8 mouse cellular contexts compared by ENCODE assay signal in the genomic region with DNA sequence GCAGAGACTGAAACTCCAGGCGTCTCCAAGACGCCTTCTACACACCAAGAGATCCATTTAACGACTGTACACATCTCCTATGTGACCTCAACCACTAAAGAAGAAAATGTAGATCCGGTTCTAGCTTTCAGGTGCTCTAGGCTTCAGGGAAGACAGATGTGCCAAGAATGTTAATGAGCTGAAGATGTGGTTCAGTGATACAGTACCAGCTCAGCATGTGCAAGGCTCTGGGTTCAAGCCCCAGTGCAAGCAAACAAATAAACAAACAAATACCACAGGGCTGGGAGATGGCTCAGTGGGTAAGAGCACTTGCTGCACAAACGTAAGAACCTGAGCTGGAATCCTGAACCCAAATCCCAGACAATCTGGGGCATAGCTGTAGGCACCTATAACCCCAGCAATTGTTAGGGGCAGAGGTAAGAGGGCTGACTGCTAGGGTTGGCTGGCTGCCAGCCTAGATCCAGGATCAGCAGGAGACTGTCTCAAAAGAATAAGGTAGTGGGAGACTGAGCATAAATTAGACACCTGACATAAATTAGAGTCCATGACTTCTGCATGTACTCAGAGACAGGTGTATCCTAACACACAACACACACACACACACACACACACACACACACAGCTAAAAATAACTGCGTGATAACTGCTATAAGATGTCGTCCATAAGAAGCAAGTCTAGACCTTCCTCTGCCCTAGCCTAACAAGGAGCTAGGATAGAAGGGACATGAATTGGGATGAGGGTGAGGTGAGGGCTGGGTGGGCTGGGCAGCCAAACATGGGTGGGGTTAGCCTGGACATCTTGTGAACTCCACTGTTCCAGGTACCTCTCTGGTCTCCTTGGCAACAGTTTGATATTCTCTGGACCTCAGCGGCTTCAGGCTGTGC.
DNase-seq lines count a peak whose midpoint lies in the region; ATAC-seq and TF ChIP-seq lines count a peak whose summit lies in the region.

No protein-coding gene starts in this region.

- ATAC-seq in lung, embryonic 15.5 days (ENCODE audit: borderline replicate concordance, extremely low read depth, low FRiP score, low TSS enrichment): no peak
- ATAC-seq in forebrain, embryonic 14.5 days: peak; percentile 19; the same call in 1 of the 2 replicates
- ATAC-seq in limb, embryonic 14.5 days (ENCODE audit: low FRiP score, low read depth): no peak
- 0 out of 2 replicates have a peak, but pooled peaks have one; percentile 5 for ATAC-seq in stomach, embryonic 15.5 days (ENCODE audit: insufficient read depth, low FRiP score, low read depth)

- H3K36me3 ChIP-seq in lung, embryonic 15.5 days: no peaks in the 10 kb centered on the region
- no peaks in the 10 kb centered on the region for H3K36me3 ChIP-seq in forebrain, embryonic 14.5 days (ENCODE audit: control insufficient read depth, insufficient read depth, low read length)
- no peaks in the 10 kb centered on the region for H3K36me3 ChIP-seq in limb, embryonic 14.5 days (ENCODE audit: control insufficient read depth, insufficient read depth, low read length)
- no peaks in the 10 kb centered on the region for H3K36me3 ChIP-seq in stomach, embryonic 15.5 days

- peak overlapping the region; percentile 86 for H3K27ac ChIP-seq in lung, embryonic 15.5 days
- H3K27ac ChIP-seq in forebrain, embryonic 14.5 days (ENCODE audit: low read depth, low read length): peak overlapping the region; percentile 90
- H3K27ac ChIP-seq in limb, embryonic 14.5 days (replicated peaks; ENCODE audit: low read depth, low read length): 0 out of 2 replicates have a peak overlapping the region, but pooled peaks have one; percentile 55
- H3K27ac ChIP-seq in stomach, embryonic 15.5 days: peak overlapping the region; percentile 78

- H3K4me2 ChIP-seq in lung, embryonic 15.5 days: peak overlapping the region; percentile 39
- H3K4me2 ChIP-seq in forebrain, embryonic 14.5 days (ENCODE audit: low read length): peak overlapping the region; percentile 28; the same call in 1 of the 2 replicates
- peak overlapping the region; percentile 25; the same call in 1 of the 2 replicates for H3K4me2 ChIP-seq in limb, embryonic 14.5 days (replicated peaks; ENCODE audit: low read depth, low read length, severe bottlenecking)
- H3K4me2 ChIP-seq in stomach, embryonic 15.5 days: peak overlapping the region; percentile 41; the same call in 1 of the 2 replicates

- H3K27me3 ChIP-seq in lung, embryonic 15.5 days: no peaks in the 10 kb centered on the region
- H3K27me3 ChIP-seq in forebrain, embryonic 14.5 days (replicated peaks; ENCODE audit: control insufficient read depth, insufficient read depth, low read length): no peaks in the 10 kb centered on the region
- H3K27me3 ChIP-seq in limb, embryonic 14.5 days (ENCODE audit: control insufficient read depth, insufficient read depth, low read length): no peaks in the 10 kb centered on the region
- H3K27me3 ChIP-seq in stomach, embryonic 15.5 days (replicated peaks): no peaks in the 10 kb centered on the region

- peaks cover 49% of the 10 kb centered on the region for H3K4me1 ChIP-seq in lung, embryonic 15.5 days
- peaks cover 29% of the 10 kb centered on the region for H3K4me1 ChIP-seq in forebrain, embryonic 14.5 days (ENCODE audit: control insufficient read depth, insufficient read depth, low read length)
- peaks cover 14% of the 10 kb centered on the region for H3K4me1 ChIP-seq in limb, embryonic 14.5 days (ENCODE audit: control insufficient read depth, insufficient read depth, low read length)
- peaks cover 27% of the 10 kb centered on the region for H3K4me1 ChIP-seq in stomach, embryonic 15.5 days

- 53% methylated on average over 8 of the region's 8 CpGs for WGBS in lung, embryonic 15.5 days
- 69% methylated on average over 8 of the region's 8 CpGs for WGBS in forebrain, embryonic 14.5 days
- 53% methylated on average over 8 of the region's 8 CpGs for WGBS in limb, embryonic 14.5 days
- 61% methylated on average over 8 of the region's 8 CpGs for WGBS in stomach, embryonic 15.5 days

- no peak overlapping the region for H3K4me3 ChIP-seq in lung, embryonic 15.5 days
- H3K4me3 ChIP-seq in forebrain, embryonic 14.5 days (ENCODE audit: low read depth, low read length): no peak overlapping the region
- H3K4me3 ChIP-seq in limb, embryonic 14.5 days (replicated peaks; ENCODE audit: low read length): no peak overlapping the region
- H3K4me3 ChIP-seq in stomach, embryonic 15.5 days (replicated peaks): no peak overlapping the region

- TF ChIP-seq POLR2A in limb, embryonic 14.5 days (IDR thresholded peaks at IDR 0.05; ENCODE audit: borderline replicate concordance, extremely low read depth, insufficient read depth, insufficient read length): no peak

- no peak for DNase-seq in lung, adult 18-20 months
- peak; percentile 26 for DNase-seq in forebrain, embryonic 14.5 days (ENCODE audit: low spot score)
- no peak for DNase-seq in limb, embryonic 14.5 days (ENCODE audit: low spot score)
- DNase-seq in frontal cortex, postnatal 36 days (ENCODE audit: low spot score in 2 of 2): no peak
- DNase-seq in layer of hippocampus, postnatal 36 days: no peak
- DNase-seq in urinary bladder, postnatal 4 days (ENCODE audit: low spot score in 2 of 2): no peak

- H3K9ac ChIP-seq in lung, embryonic 15.5 days: no peak overlapping the region
- peak overlapping the region; percentile 37; the same call in 1 of the 2 replicates for H3K9ac ChIP-seq in forebrain, embryonic 14.5 days (ENCODE audit: low read length)
- 0 out of 2 replicates have a peak overlapping the region, but pooled peaks have one; percentile 5 for H3K9ac ChIP-seq in limb, embryonic 14.5 days (ENCODE audit: low read depth, low read length, severe bottlenecking)
- H3K9ac ChIP-seq in stomach, embryonic 15.5 days: no peak overlapping the region

- H3K9me3 ChIP-seq in lung, embryonic 15.5 days: no peaks in the 10 kb centered on the region
- H3K9me3 ChIP-seq in forebrain, embryonic 14.5 days (replicated peaks; ENCODE audit: control insufficient read depth, low read length): no peaks in the 10 kb centered on the region
- no peaks in the 10 kb centered on the region for H3K9me3 ChIP-seq in limb, embryonic 14.5 days (ENCODE audit: control insufficient read depth, low read length)
- no peaks in the 10 kb centered on the region for H3K9me3 ChIP-seq in stomach, embryonic 15.5 days

Comparison
In these comparisons a context has a peak if more than half of its experiments do, and no peak if none do; other contexts are left out.
1. ATAC-seq: peak in forebrain, embryonic 14.5 days (single experiment) and stomach, embryonic 15.5 days (single experiment); none in lung, embryonic 15.5 days (single experiment) and limb, embryonic 14.5 days (single experiment).
2. H3K9ac ChIP-seq: peak in forebrain, embryonic 14.5 days (single experiment) and limb, embryonic 14.5 days (single experiment); none in lung, embryonic 15.5 days (single experiment) and stomach, embryonic 15.5 days (single experiment).
3. Peak in every context shown above with its lines, with median percentiles within 50 percentile points of each other: H3K27ac ChIP-seq and H3K4me2 ChIP-seq.